Mouse (Mus musculus) liver, embryonic 11.5 days (tissue): ENCODE data around the gene Pigr. TPM values are rescaled to one million over a fixed set of nuclear protein-coding genes. Genes with fewer than 3 reads are reported as not detected.
A peak's percentile ranks its signal among the peaks of the same experiment; 100 is the strongest.

Source experiments
- ATAC-seq: fragments of 200-750 bp; cut with Nextera tagmentation; replicated peaks from 2 replicates; pipeline ENCODE4 v1.8.0; 2017; ENCODE audit warnings: moderate number of reproducible peaks, mild to moderate bottlenecking, moderate TSS enrichment, moderate library complexity; ENCODE audit not compliant: low FRiP score
- DNase-seq: peaks from one replicate; pipeline ENCODE4 v3.0.0-alpha.2; 2017; ENCODE audit warnings: low spot score
- H3K27ac ChIP-seq: fragments of 300-500 bp; sonication (generic); 2 replicates; pipeline ENCODE4 v1.5.1; 2014; ENCODE audit warnings: mild to moderate bottlenecking, low read depth, low read length, control low read depth
- H3K27me3 ChIP-seq: fragments of 300-500 bp; sonication (generic); replicated peaks from 2 replicates; pipeline ENCODE4 v1.6.1; 2014; ENCODE audit warnings: low read length, mixed read lengths; ENCODE audit not compliant: control insufficient read depth, insufficient read depth
- H3K36me3 ChIP-seq: fragments of 300-500 bp; sonication (generic); 2 replicates; pipeline ENCODE4 v1.6.1; 2014; ENCODE audit warnings: mild to moderate bottlenecking, low read length, moderate library complexity, mixed read lengths; ENCODE audit not compliant: control insufficient read depth, insufficient read depth
- H3K4me1 ChIP-seq: fragments of 300-500 bp; sonication (generic); replicated peaks from 2 replicates; pipeline ENCODE4 v1.6.1; 2014; ENCODE audit warnings: low read length, mixed read lengths; ENCODE audit not compliant: control insufficient read depth, insufficient read depth
- H3K4me2 ChIP-seq: fragments of 300-500 bp; sonication (generic); 2 replicates; pipeline ENCODE4 v1.6.1; 2014; ENCODE audit warnings: mild to moderate bottlenecking, control low read depth, moderate library complexity
- H3K4me3 ChIP-seq: fragments of 300-500 bp; sonication (generic); 2 replicates; pipeline ENCODE4 v1.5.1; 2014; ENCODE audit warnings: low read depth, low read length, control low read depth
- H3K9ac ChIP-seq: fragments of 300-500 bp; sonication (generic); 2 replicates; pipeline ENCODE4 v1.6.1; 2014; ENCODE audit warnings: low read depth, low read length, control low read depth
- H3K9me3 ChIP-seq: fragments of 300-500 bp; sonication (generic); 2 replicates; pipeline ENCODE4 v1.6.1; 2016; ENCODE audit warnings: low read length, inconsistent platforms, mixed read lengths; ENCODE audit not compliant: control insufficient read depth
- WGBS: fragments of 180-500 bp; shearing (Covaris S2); extraction: QIAGEN DNeasy Blood & Tissue Kit; methylation state at CpG from one replicate; pipeline ENCODE4 v1.1.7; 2014; 5-methylcytosine and 5-hydroxymethylcytosine counted together
- polyA plus RNA-seq: library from polyadenylated mRNA; unstranded; fragments of >200 nt; fragmentation: Nextera tagmentation; extraction: Ambion mirVana; gene quantifications from 2 replicates; pipeline ENCODE4 v1.2.1, GENCODE M21; 2014

Gene Pigr
- polyA plus RNA-seq, result 0.12 and 0.25 TPM in 2 replicates

DNA sequence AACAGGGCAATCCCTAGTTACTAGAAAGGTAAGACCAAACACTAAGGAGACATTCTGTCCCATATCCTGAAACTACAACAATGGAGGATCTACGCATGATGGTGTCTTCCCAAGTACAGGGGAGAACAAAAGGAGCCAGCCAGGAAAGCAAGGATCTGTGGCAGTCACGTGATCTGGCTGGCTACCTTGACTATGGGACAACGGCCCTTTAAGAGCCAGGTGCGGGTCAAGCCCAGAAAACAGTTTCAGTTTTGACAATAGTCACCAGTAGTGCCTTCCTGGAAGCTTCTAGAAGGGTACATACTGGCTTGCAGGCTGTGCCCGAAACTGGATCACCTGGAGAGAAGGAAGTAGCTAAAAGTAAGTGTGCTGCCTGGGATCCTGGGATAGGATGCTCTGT is at the start of gene Pigr:
TSS of gene Pigr (plus strand) at position 237 of the 400 bp plus-strand sequence.
- no peak within 1 kb of the TSS for H3K9ac ChIP-seq
- no peak for DNase-seq
- WGBS, result 81% methylated on average over 5 of the region's 5 CpGs
- H3K27ac ChIP-seq, result no peak within 1 kb of the TSS
- ATAC-seq, result no peak
- no peaks in the 10 kb centered on the region for H3K36me3 ChIP-seq
- peaks cover 6% of the 10 kb centered on the region; the same call in 1 of the 2 replicates for H3K4me1 ChIP-seq
- H3K4me3 ChIP-seq, result no peak within 1 kb of the TSS
- no peak within 1 kb of the TSS for H3K4me2 ChIP-seq
- H3K9me3 ChIP-seq, result no peaks in the 10 kb centered on the region
- no peaks in the 10 kb centered on the region for H3K27me3 ChIP-seq

DNA sequence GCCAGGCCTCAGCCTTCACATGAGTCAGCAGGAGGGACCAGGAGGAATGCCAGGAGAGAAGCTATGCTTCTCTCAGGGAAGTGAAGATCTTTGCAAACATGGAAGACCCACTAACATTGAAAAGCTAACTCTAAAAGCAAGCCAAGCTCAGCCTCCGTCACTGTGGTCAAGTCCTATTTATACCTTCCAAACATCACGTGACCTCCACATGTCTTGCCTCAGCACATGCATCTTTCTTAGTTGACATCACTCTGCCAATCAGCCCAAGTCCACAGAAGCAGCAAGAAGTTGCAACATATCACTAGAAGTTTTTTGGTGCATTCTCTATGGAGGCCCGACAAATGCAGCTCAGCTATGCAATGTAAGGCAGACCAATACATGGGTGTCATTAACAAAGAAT is 46.6 kb upstream of the Pigr start:
- Histone ChIP-seq H3K4me2 (no peak overlapping the region), H3K27me3 (no peaks in the 10 kb centered on the region), H3K9me3 (no peaks in the 10 kb centered on the region), H3K27ac (no peak overlapping the region), H3K4me3 (no peak overlapping the region), H3K9ac (no peak overlapping the region), H3K4me1 (no peaks in the 10 kb centered on the region), H3K36me3 (no peaks in the 10 kb centered on the region)
- WGBS, result 85% methylated on average over 3 of the region's 3 CpGs
- DNase-seq (no peak), ATAC-seq (no peak)

DNA sequence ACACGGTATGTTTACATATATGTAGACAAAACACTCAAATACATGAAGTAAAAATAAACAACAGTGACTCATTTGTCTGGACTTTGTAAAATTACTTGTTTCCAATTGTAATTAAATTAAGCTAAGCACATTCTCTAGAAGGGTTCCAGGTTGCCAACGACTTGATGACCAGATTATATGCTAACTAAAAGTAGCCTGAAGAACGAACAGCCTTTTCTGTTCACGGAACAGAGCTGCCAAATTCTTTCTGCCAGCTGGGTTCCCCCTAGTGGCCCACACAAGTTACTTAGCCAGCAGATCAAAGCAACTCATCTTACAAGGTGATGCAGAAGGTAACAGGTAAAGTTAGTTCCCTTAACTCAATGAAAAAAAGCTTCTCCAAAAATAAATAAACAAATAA is 42.4 kb upstream of the Pigr start:
- no peaks in the 10 kb centered on the region for H3K4me1 ChIP-seq
- no peak for ATAC-seq

DNA sequence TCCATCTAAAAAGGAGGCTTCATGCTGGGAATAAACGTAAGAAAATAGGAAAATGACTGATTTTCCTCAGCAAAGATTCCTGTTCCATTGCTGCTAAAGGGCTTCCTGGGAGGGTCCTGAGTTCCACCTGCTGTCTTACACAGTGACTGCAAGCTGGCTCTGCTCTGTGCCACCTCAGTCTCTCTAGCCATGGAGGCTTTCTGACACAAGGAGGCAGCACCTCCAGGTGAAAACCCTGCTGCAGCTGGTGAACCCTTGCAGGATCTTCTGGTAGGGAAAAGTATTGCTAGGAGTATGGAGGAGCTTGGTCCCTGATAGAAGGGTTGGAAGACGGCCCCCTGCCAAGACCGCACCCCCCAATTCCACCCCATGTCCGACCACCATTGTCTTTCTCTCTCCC is 39.5 kb upstream of the Pigr start:
- WGBS, result 37% methylated on average over 4 of the region's 4 CpGs
- Histone ChIP-seq H3K4me1 (no peaks in the 10 kb centered on the region), H3K36me3 (no peaks in the 10 kb centered on the region), H3K9me3 (no peaks in the 10 kb centered on the region), H3K4me3 (no peak overlapping the region), H3K27ac (no peak overlapping the region), H3K4me2 (no peak overlapping the region), H3K9ac (no peak overlapping the region), H3K27me3 (no peaks in the 10 kb centered on the region)
- ATAC-seq (0 out of 2 replicates have a peak, but pooled peaks have one; percentile 22), DNase-seq (no peak)

More for the DNA sequence above, 42.4 kb upstream of the Pigr start:
- H3K4me3 ChIP-seq, result no peak overlapping the region
- H3K36me3 ChIP-seq, result no peaks in the 10 kb centered on the region
- H3K4me2 ChIP-seq, result no peak overlapping the region
- no peak for DNase-seq
- 25% methylated on average over 4 of the region's 4 CpGs for WGBS
- no peaks in the 10 kb centered on the region for H3K27me3 ChIP-seq
- H3K27ac ChIP-seq, result no peak overlapping the region
- H3K9ac ChIP-seq, result no peak overlapping the region
- H3K9me3 ChIP-seq, result no peaks in the 10 kb centered on the region

DNA sequence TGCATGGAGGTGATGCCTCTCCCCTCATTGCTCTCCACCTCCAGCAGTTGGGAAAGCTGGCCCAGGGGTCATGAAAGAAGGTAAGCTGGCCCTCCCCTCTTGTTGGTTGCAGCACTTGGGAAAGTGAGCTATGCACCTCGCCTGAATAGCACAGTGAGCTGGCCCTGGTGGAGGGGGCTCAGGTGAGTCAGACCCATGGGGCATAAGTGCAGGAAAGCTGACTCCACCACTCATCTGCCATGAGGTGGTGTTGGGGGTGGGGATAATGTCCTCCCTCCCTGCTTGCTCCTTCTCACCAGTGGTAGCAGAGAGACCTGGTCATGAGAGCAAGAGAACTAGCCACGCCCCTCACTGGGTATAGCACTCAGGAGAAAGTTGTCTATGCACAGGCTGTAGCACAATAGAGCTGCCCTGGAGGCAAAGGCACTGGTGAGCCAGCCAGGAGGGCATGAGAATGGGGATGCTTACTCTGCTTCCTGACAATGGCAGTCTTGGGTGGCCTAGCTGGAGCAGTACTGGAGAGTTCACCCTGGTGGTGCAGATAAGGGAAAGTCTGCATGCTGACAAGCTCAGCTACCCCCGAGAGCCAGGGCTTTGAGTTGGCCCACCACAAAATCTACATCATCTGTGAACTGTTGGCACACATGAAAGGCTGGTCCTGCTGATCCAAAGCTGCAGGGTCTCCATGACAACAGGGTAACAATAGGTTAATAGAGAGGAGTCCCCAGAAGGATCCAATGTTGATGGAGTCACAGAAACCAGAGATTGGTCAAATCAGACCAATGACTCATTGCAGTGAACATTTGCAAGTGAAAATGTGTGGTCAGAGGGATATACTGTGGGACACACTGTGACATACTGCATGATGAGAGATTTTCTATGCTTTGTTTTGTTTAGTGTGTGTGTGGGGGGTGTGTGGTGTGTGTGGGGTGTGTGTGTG is 36.7 kb upstream of the Pigr start:
- Histone ChIP-seq H3K9ac (no peak overlapping the region), H3K4me1 (no peaks in the 10 kb centered on the region), H3K27me3 (no peaks in the 10 kb centered on the region), H3K36me3 (no peaks in the 10 kb centered on the region), H3K4me3 (no peak overlapping the region), H3K4me2 (no peak overlapping the region), H3K9me3 (no peaks in the 10 kb centered on the region), H3K27ac (no peak overlapping the region)
- WGBS, result 53% methylated on average over 3 of the region's 3 CpGs
- peak; percentile 39 for ATAC-seq
- no peak for DNase-seq

DNA sequence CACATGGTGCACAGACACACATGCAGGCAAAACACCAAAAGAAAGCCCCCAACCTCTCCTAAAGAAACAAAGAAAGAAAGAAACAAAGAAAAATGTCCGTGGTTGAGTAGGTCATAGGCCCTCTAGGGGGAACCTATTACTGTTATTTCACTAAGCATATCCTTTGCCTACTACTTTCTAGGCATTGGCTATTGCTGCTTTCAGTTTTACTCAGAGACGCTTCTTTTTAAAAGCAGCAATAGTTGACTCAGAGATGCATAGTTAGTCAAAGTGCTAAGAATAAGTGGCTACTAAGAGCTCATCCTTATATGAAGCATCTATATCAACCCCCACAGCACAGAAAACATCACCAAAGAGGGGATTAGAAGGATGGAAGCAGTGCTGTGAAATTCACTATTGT is 31.2 kb upstream of the Pigr start:
- no peaks in the 10 kb centered on the region for H3K27me3 ChIP-seq
- ATAC-seq, result no peak
- no peak overlapping the region for H3K9ac ChIP-seq
- 64% methylated on average over 2 of the region's 2 CpGs for WGBS
- no peaks in the 10 kb centered on the region for H3K36me3 ChIP-seq
- H3K9me3 ChIP-seq, result no peaks in the 10 kb centered on the region
- H3K4me3 ChIP-seq, result no peak overlapping the region
- no peak overlapping the region for H3K27ac ChIP-seq
- no peaks in the 10 kb centered on the region for H3K4me1 ChIP-seq
- no peak overlapping the region for H3K4me2 ChIP-seq
- no peak for DNase-seq

DNA sequence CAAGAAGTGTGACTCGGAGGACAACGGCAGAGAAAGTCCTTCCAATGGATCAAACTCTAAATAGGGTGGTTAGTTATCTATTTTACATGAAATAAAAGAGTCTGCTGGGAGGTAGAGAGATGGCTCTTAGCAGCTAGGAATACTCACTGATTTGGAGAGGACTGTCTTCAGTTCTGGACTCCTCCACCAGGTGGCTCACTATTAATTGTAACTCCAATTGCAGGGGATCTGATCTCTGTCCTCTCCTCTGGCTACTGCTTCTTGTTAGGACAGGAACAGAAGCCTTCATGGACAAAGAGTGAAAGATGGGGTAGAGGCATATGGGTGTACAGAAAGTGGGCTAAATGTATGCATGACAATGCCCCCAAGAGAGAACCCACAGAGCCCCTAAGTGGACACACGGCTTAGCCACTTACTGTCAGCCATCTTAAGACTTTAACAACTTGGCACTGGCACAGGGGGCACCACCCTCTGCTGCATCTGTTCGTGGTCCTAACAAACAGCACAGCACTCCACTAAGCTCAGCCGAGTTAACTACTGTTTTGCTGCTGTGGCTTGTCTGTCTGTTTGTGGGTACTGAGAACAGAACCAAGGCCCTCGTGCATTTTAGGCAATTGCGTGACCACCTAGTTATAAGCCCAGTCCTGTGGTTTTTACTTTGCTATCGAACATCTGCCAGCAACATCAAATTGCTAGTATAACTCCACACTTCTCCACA is 29.4 kb upstream of the Pigr start:
- DNase-seq (no peak), ATAC-seq (no peak)
- Histone ChIP-seq H3K9ac (no peak overlapping the region), H3K4me3 (no peak overlapping the region), H3K27ac (no peak overlapping the region), H3K4me1 (no peaks in the 10 kb centered on the region), H3K27me3 (no peaks in the 10 kb centered on the region), H3K4me2 (no peak overlapping the region), H3K36me3 (no peaks in the 10 kb centered on the region), H3K9me3 (no peaks in the 10 kb centered on the region)
- WGBS, result 68% methylated on average over 8 of the region's 8 CpGs

GRCm38 (mm10) chr1:130798037-130798436 is 28.4 kb upstream of the Pigr start:
- H3K27me3 ChIP-seq, result no peaks in the 10 kb centered on the region
- no peak overlapping the region for H3K4me3 ChIP-seq
- no peak for DNase-seq
- WGBS, result 61% methylated on average over 6 of the region's 6 CpGs
- no peaks in the 10 kb centered on the region for H3K36me3 ChIP-seq
- ATAC-seq, result no peak
- H3K9ac ChIP-seq, result no peak overlapping the region
- no peak overlapping the region for H3K27ac ChIP-seq
- H3K9me3 ChIP-seq, result no peaks in the 10 kb centered on the region
- no peaks in the 10 kb centered on the region for H3K4me1 ChIP-seq
- no peak overlapping the region for H3K4me2 ChIP-seq
